Mouse (Mus musculus) kidney, embryonic 16.5 days (tissue): ENCODE data around the gene Ankrd13a. TPM values are rescaled to one million over a fixed set of nuclear protein-coding genes. Genes with fewer than 3 reads are reported as not detected.

ENCODE experiments used
- ATAC-seq: fragments of 200-750 bp; cut with Nextera tagmentation; 2 replicates; pipeline ENCODE4 v1.8.0; 2017; ENCODE audit warnings: moderate TSS enrichment; ENCODE audit not compliant: low FRiP score, low TSS enrichment
- H3K27ac ChIP-seq: fragments of 300-500 bp; sonication (generic); 2 replicates; pipeline ENCODE4 v1.5.1; 2014; ENCODE audit warnings: low read length
- H3K27me3 ChIP-seq: fragments of 300-500 bp; sonication (generic); 2 replicates; pipeline ENCODE4 v1.6.1; 2014; ENCODE audit warnings: low read length, control low read depth, mixed read lengths; ENCODE audit not compliant: insufficient read depth
- H3K36me3 ChIP-seq: fragments of 300-500 bp; sonication (generic); 2 replicates; pipeline ENCODE4 v1.6.1; 2014; ENCODE audit warnings: low read length, control low read depth, mixed read lengths; ENCODE audit not compliant: insufficient read depth
- H3K4me1 ChIP-seq: fragments of 300-500 bp; sonication (generic); 2 replicates; pipeline ENCODE4 v1.6.1; 2014; ENCODE audit warnings: low read length, control low read depth, mixed read lengths; ENCODE audit not compliant: insufficient read depth
- H3K4me2 ChIP-seq: fragments of 300-500 bp; sonication (generic); replicated peaks from 2 replicates; pipeline ENCODE4 v1.6.1; 2014; ENCODE audit warnings: low read depth, low read length
- H3K4me3 ChIP-seq: fragments of 300-500 bp; sonication (generic); 2 replicates; pipeline ENCODE4 v1.5.1; 2014; ENCODE audit warnings: mild to moderate bottlenecking, low read length
- H3K9ac ChIP-seq: fragments of 300-500 bp; sonication (generic); replicated peaks from 2 replicates; pipeline ENCODE4 v1.6.1; 2014; ENCODE audit warnings: low read length
- H3K9me3 ChIP-seq: fragments of 300-500 bp; sonication (generic); 2 replicates; pipeline ENCODE4 v1.6.1; 2016; ENCODE audit warnings: low read length, control low read depth
- WGBS: fragments of 180-500 bp; shearing (Covaris S2); extraction: QIAGEN DNeasy Blood & Tissue Kit; methylation state at CpG from one replicate; pipeline ENCODE4 v1.1.7; 2014; 5-methylcytosine and 5-hydroxymethylcytosine counted together
- polyA plus RNA-seq: library from polyadenylated mRNA; unstranded; fragments of >200 nt; fragmentation: Nextera tagmentation; extraction: Ambion mirVana; gene quantifications from 2 replicates; pipeline ENCODE4 v1.2.1, GENCODE M21; 2015

Ankrd13a gene
- polyA plus RNA-seq, 1 experiment from 2014 or later: 33.9 TPM

- H3K4me2 ChIP-seq: no peak overlapping the region
- ATAC-seq: no peak
- H3K9ac ChIP-seq: no peak overlapping the region
- H3K9me3 ChIP-seq: no peaks in the 10 kb centered on the region
- H3K36me3 ChIP-seq: peaks cover 60% of the 10 kb centered on the region
- H3K27ac ChIP-seq: no peak overlapping the region
- peaks cover 8% of the 10 kb centered on the region for H3K4me1 ChIP-seq
- WGBS: 90% methylated on average over 10 of the region's 10 CpGs
- H3K4me3 ChIP-seq: no peak overlapping the region
- H3K27me3 ChIP-seq: no peaks in the 10 kb centered on the region
Observed at GRCm38 (mm10) chr5:114742572-114742971, 31.9 kb upstream of the Ankrd13a start.

DNA sequence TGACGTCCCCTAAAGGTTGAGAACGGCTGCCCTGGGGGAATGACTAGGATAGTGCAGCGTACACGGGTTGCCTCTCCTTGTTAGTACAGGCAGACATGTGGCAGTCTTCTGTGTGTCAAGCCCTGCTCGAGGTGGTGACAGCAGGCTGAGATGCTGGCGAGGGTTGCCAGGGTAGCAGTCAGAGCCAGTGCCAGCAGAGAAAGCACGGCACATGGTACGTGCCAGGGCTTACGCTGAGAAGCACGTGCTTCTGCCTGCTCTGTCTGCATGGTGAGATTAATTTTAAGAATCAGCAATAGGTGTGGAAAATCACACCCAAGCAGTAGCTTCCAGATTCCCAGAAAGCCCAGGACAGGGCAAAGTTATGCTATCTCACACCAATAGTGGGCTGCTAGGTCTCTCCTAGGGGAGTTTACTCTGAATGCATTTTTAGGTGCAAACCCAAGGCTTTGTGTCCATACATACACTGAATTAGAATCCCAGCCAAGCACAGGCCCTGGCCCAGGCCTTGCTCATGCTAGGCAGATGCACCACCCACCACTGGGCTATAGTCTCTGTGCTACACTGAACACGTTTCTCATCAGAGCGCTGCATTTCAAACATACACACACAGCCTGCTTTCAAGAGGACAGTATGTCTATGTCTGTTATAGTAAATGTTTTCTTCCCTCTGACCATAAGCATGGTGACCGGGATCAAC, 31.3 kb upstream of the Ankrd13a start:
- Histone ChIP-seq H3K9ac (no peak overlapping the region), H3K9me3 (no peaks in the 10 kb centered on the region), H3K4me2 (no peak overlapping the region), H3K27ac (no peak overlapping the region), H3K27me3 (no peaks in the 10 kb centered on the region), H3K4me3 (no peak overlapping the region), H3K36me3 (peaks cover 62% of the 10 kb centered on the region), H3K4me1 (peaks cover 8% of the 10 kb centered on the region)
- ATAC-seq: 0 out of 2 replicates have a peak, but pooled peaks have one; percentile 36
- 93% methylated on average over 13 of the region's 13 CpGs for WGBS

GRCm38 (mm10) chr5:114743697-114744090, 30.8 kb upstream of the Ankrd13a start:
- Histone ChIP-seq H3K4me2 (no peak overlapping the region), H3K4me1 (peaks cover 4% of the 10 kb centered on the region), H3K36me3 (peaks cover 61% of the 10 kb centered on the region), H3K27me3 (no peaks in the 10 kb centered on the region), H3K9me3 (no peaks in the 10 kb centered on the region), H3K4me3 (no peak overlapping the region), H3K9ac (no peak overlapping the region), H3K27ac (no peak overlapping the region)
- WGBS: 86% methylated on average over 8 of the region's 8 CpGs
- ATAC-seq: no peak

DNA sequence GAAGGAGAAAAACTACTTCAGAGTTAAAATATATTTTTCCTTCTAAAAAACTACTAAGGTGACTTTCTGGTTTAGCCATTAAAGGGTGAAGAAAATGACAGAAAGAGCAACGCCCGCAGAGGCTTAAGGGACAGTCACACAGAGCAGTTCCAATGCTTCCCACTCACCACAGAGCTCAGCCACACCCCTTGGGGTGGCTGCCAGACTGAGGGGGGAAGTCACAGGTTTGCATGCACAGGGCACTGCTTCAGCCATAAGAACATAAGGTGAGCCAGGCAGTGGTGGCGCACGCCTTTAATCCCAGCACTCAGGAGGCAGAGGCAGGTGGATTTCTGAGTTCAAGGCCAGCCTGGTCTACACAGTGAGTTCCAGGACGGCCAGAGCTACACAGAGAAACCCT, 28.9 kb upstream of the Ankrd13a start:
- Histone ChIP-seq H3K4me2 (no peak overlapping the region), H3K27ac (no peak overlapping the region), H3K4me3 (no peak overlapping the region), H3K9ac (no peak overlapping the region), H3K4me1 (no peaks in the 10 kb centered on the region), H3K27me3 (no peaks in the 10 kb centered on the region), H3K36me3 (peaks cover 68% of the 10 kb centered on the region), H3K9me3 (no peaks in the 10 kb centered on the region)
- ATAC-seq: no peak
- WGBS: 85% methylated on average over 5 of the region's 5 CpGs

GRCm38 (mm10) chr5:114746886-114747285, 27.6 kb upstream of the Ankrd13a start:
- H3K27me3 ChIP-seq: no peaks in the 10 kb centered on the region
- peaks cover 70% of the 10 kb centered on the region for H3K36me3 ChIP-seq
- no peak overlapping the region for H3K4me3 ChIP-seq
- no peak for ATAC-seq
- no peaks in the 10 kb centered on the region for H3K4me1 ChIP-seq
- H3K4me2 ChIP-seq: no peak overlapping the region
- no peak overlapping the region for H3K9ac ChIP-seq
- H3K27ac ChIP-seq: no peak overlapping the region
- WGBS: 94% methylated on average over 4 of the region's 4 CpGs
- H3K9me3 ChIP-seq: no peaks in the 10 kb centered on the region

- Histone ChIP-seq H3K4me2 (no peak overlapping the region), H3K9ac (no peak overlapping the region)
- WGBS: 94% methylated on average over 5 of the region's 5 CpGs
Observed at GRCm38 (mm10) chr5:114747521-114747920, 27.0 kb upstream of the Ankrd13a start.

GRCm38 (mm10) chr5:114750325-114750724, 24.2 kb upstream of the Ankrd13a start:
- 83% methylated on average over 10 of the region's 10 CpGs for WGBS

More at GRCm38 (mm10) chr5:114747521-114747920, 27.0 kb upstream of the Ankrd13a start:
- Histone ChIP-seq H3K27ac (no peak overlapping the region), H3K4me3 (no peak overlapping the region), H3K36me3 (peaks cover 69% of the 10 kb centered on the region), H3K9me3 (no peaks in the 10 kb centered on the region), H3K27me3 (no peaks in the 10 kb centered on the region), H3K4me1 (no peaks in the 10 kb centered on the region)
- no peak for ATAC-seq

GRCm38 (mm10) chr5:114752397-114752796, 22.1 kb upstream of the Ankrd13a start:
- no peak overlapping the region for H3K4me3 ChIP-seq
- H3K4me2 ChIP-seq: no peak overlapping the region
- no peaks in the 10 kb centered on the region for H3K9me3 ChIP-seq
- H3K27me3 ChIP-seq: no peaks in the 10 kb centered on the region
- no peaks in the 10 kb centered on the region for H3K4me1 ChIP-seq
- ATAC-seq: no peak
- 92% methylated on average over 10 of the region's 10 CpGs for WGBS
- H3K27ac ChIP-seq: no peak overlapping the region
- H3K9ac ChIP-seq: no peak overlapping the region
- H3K36me3 ChIP-seq: peaks cover 57% of the 10 kb centered on the region

More at GRCm38 (mm10) chr5:114750325-114750724, 24.2 kb upstream of the Ankrd13a start:
- Histone ChIP-seq H3K4me2 (no peak overlapping the region), H3K27me3 (no peaks in the 10 kb centered on the region), H3K9ac (no peak overlapping the region), H3K9me3 (no peaks in the 10 kb centered on the region), H3K4me1 (no peaks in the 10 kb centered on the region), H3K4me3 (no peak overlapping the region), H3K36me3 (peaks cover 62% of the 10 kb centered on the region), H3K27ac (no peak overlapping the region)
- no peak for ATAC-seq

DNA sequence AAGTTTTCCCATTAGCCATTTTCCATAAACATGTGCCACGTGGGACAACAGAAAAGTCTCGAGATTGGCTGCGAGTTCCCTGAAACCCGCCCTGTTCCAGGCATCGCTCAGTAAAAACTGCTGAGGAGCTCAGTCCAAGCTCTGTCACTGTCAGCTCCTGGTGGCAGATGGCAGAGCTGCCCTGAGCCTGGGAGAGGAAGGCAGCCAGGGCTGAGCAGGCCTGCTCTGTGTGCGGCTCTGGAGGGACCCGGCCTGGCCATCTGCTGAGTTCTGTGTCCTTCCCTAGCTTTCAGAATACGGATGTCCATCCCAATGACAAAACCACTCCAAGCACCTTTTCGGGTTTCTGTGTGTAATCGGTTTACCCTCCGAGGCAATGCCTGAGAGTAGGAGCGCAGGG, 21.1 kb upstream of the Ankrd13a start:
- WGBS: 91% methylated on average over 12 of the region's 12 CpGs
- Histone ChIP-seq H3K9me3 (no peaks in the 10 kb centered on the region), H3K4me1 (no peaks in the 10 kb centered on the region), H3K27me3 (no peaks in the 10 kb centered on the region), H3K4me2 (no peak overlapping the region), H3K36me3 (peaks cover 49% of the 10 kb centered on the region), H3K4me3 (no peak overlapping the region), H3K9ac (no peak overlapping the region), H3K27ac (no peak overlapping the region)
- no peak for ATAC-seq

DNA sequence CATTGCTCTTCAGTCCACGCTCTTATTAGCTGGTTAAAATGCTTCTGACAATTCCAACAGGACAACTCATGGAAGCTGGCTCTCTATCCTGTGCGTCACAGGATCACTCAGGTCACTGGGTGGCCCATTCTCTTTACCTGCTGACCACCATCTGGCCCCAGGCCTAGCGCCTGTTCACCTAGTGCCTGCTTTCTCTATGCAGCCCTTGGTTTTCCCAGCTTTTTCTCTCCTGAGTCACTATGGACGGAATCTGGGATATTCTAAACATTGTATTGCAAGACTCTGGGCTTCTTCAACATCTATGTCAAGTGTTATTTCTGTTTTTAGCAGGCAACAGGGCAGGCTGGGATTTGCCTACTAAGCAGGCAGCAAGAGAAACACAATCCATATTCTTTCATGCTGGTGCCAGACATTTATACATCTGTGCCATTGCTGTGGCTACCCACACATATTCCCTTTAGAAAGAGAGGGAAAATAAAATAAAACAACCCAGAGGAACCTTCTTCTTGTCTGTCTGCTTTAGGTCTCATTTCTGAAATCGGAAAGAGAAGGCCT, 14.9 kb upstream of the Ankrd13a start:
- Histone ChIP-seq H3K4me1 (no peaks in the 10 kb centered on the region), H3K4me2 (no peak overlapping the region), H3K27ac (no peak overlapping the region), H3K36me3 (peaks cover 45% of the 10 kb centered on the region), H3K27me3 (no peaks in the 10 kb centered on the region), H3K9ac (no peak overlapping the region), H3K9me3 (no peaks in the 10 kb centered on the region), H3K4me3 (no peak overlapping the region)
- 93% methylated on average over 5 of the region's 5 CpGs for WGBS
- no peak for ATAC-seq
